Mouse (Mus musculus) cerebral cortex, adult 2 months (tissue): Measurements from ENCODE around the gene Rpl23.

Experiments used
- WGBS: fragments of 180-500 bp; shearing (Covaris S2); methylation state at CpG from one replicate; pipeline ENCODE4 v1.1.7; 2018; 5-methylcytosine and 5-hydroxymethylcytosine counted together

The Rpl23 gene

DNA sequence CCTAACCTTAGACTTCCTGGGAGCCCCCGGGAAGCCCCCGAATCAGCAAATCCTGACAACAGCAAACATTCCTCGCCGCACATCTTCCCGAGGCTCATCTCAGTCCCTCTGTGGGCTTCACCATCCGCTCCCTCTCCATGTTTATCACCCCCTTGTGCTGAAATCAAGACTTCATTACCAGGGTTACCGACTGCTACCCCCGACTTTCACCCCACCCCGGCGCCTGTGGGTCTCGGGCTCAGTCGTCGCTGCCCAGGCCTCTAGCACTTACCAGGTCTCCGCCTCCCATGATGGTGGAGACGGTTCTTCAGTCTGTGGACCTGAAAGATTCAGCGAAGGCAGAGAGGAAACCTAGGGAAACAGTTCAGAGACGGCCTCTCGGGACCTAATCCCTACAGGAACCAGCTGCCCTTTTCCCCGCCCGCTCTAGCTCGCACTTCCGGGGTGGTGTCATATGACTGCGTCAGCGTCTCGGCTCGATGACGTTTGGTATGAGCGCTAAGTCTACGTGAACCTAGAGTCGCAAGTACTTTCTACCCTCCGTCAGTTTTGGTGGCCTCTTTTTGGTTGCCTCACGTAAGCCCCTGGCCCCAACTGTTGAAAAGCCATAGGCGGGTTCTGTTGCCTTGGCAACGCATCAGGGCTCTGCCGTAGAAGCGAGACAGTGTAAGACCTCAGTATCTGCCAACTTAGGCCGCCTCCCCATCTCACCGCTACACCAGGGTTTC lies 15.9 kb downstream of the Rpl23 start, which contains the start of gene Cwc25:
Gene Cwc25 (minus strand): TSS at position 403 of the 728 bp plus-strand sequence.
- under 1% methylated on average over 38 of the region's 38 CpGs for WGBS

DNA sequence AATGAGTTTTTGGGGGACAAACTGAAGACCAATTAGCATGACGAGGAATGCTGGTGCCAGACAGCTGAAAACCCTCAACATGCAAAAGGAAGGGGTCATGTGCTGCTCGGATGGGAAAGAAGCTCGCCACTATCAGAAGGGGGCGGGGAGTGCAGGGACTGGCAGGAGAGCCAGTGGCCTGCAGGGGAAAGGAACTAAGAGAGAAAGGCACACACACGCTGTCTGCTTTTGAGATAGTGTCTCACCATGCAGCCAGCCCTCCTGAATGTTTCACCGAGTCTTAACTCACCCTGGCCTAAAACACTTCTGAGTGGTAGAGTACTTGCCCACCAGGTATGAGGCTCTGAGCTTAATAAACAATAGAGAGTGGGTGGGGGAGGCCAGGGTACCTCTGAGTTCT lies 23.3 kb downstream of the Rpl23 start:
- 81% methylated on average over 6 of the region's 6 CpGs for WGBS

DNA sequence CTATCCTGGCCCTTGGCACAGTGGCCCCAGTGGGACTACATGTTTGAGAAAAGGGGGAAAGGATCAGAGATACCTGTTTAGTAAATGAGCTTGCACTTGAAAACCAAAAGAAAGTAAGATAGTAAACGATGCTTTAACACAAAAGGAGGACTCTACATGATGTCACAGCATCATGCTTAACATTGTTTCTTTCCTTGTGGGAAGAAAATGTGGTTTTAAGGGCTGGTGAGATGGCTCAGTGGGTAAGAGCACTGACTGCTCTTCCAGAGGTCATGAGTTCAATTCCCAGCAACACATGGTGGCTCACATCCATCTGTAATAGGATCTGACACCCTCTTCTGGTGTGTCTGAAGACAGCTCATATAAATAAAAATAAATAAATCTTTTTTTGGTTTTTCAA lies 24.1 kb downstream of the Rpl23 start:
- 94% methylated on average over 1 of the region's 1 CpGs for WGBS

DNA sequence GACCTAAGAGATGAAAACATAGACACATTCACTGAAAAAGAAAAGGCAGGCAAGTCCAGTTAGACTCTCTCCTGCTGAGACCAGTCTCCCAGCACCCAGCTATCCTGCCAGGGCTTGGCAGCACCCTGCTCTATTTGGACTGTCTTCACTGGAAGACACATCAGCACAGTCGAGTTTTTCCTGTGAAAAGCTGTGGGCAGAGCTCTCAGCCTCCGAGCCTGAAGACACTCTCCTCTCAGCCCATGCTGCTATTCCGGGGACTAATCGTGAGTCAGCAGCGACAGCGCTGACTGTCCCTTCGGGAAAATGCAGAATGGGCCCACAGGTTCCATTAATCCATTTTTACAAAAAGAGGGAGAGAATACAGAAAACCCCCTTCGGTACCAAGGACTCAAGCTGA lies 29.0 kb downstream of the Rpl23 start:
- WGBS: 54% methylated on average over 8 of the region's 8 CpGs

DNA sequence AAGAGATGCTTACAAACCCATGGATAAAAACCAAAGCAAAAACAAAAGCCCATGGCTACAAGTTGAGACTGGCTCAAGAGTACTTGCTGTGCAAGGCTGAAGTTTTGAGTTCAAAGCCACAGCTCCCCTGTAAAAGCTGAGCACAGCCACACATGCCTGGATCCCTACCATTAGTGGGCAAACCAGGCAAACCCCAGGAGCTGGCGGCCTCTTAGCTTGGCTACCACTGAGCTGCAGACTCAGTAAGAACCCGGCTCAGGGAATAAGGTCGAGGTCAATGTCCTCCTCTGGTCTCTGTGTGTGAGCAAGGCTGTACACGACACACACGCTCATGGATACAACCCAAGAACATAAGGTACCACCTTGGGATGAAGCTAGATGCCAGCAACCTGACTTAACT lies 33.7 kb downstream of the Rpl23 start:
- WGBS: 82% methylated on average over 5 of the region's 5 CpGs

DNA sequence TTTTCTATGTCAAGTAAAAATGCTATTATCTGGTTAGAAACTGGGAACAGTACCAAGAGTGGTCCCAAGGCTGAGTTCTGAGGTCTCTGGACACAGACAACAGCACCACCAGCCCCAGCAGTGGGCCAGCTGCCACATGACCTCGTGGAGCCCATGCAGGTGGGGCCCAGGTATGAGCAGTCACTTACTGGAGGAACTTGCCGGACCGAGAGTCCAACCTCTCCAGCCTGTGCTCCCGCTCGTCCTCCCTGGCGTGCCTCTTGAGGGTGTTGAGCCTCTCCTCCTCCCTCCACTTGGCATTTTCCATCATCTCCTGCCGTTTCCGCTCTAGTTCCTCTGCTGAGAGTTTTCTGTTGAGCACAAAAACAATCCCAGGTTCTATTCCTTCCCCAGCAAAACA lies 34.5 kb downstream of the Rpl23 start:
- WGBS: 81% methylated on average over 8 of the region's 8 CpGs

DNA sequence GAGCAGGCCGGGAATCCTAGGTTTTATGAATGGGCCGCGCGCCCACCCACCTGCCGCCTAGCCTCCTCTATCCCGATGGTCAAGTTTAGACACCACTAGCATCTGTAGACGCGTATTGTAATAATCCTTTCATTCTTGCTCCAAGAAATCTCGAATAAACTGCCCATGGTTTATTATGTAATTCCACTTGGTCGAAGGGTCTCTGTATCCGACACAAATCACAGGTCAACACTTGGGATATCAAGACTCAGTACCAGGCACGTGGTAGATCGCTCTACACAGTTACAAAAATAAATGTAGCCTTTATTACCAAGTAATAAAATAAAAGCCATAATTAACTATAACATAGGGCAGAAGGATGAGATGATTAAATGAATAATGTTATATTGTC lies 36.9 kb downstream of the Rpl23 start:
- WGBS: 5% methylated on average over 13 of the region's 13 CpGs

DNA sequence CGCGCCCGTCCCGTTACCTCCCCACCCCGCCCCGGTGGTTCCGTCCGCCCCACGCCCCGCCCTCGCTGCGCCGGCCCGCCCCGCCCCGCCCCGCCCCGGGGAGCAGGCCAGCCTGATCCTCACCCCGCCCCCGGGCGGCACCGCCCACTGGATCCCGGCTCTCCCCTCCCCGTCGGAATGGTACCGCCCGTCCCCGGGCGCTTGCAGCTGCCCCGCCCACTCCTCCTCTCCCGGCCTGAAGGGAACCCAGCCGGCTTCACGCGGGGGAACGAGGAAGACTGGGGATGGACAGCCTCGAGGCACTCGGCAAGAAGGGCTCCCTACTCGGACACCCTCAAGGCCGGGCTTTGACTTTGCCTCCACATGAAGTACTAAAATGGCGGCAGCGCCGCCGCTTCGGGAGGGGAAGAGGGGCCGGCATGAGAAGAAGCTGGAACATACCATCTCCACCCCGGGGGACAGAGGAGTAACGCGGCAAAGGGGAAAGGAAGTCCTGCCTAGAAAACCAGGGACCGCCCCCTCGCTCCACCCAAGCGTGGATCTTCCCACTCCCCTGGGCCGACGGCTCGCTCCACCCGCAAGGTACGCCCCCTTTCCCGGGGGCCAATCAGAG lies 37.4 kb downstream of the Rpl23 start:
- under 1% methylated on average over 57 of the region's 57 CpGs for WGBS

DNA sequence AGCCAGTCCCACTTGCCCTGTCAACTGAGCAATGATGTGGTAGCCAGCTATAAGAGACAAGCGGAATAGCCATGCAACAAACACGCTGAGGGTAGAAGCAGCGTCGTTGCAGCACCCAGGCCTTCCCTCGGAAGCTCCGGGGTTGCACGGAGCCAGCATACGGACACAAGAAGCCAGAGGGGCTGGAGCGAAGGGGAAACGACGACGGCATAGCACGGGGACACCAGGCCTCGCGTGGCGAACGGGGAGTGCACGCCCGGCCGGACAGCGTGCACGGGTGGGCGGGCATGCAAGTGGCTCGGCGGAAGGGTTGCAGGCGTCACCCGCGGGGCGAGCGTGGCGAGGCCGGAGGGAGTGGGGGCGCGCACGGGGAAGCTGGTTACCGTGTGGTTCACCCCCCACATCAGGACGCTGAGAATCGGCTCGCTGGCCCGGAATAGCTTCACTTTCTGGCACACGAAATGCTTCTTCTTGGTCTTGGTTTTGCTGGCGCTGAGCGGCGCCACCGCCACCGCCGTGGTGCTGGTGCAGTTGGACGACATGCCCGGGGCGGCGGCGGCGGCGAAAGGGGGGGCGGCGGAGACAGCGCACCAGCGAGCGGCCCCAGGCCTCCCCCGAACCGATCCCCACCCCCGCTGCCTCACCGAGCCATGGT lies 38.0 kb downstream of the Rpl23 start, which contains the start of gene Pip4k2b:
Gene Pip4k2b (minus strand): TSS at position 642 of the 655 bp plus-strand sequence.
- WGBS: under 1% methylated on average over 63 of the region's 63 CpGs

DNA sequence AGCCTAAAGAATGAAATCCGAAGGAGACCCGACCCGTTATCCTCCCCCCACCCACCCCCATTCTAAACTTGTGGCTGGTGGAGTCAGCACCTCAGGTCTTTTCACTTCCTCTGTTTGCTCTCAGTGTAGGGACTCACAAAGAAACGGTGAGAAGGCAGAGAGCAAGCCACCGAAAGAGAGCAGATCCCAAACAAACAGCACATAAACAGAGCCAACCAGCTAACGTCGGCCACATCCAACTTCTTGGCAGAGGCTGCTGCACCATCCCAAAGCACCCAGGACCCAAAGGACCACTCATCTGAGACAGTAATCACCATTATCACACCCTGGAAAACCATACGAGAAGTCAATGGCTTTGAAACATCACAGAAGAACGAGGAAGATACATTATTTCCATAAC lies 38.8 kb downstream of the Rpl23 start:
- 6% methylated on average over 9 of the region's 9 CpGs for WGBS

DNA sequence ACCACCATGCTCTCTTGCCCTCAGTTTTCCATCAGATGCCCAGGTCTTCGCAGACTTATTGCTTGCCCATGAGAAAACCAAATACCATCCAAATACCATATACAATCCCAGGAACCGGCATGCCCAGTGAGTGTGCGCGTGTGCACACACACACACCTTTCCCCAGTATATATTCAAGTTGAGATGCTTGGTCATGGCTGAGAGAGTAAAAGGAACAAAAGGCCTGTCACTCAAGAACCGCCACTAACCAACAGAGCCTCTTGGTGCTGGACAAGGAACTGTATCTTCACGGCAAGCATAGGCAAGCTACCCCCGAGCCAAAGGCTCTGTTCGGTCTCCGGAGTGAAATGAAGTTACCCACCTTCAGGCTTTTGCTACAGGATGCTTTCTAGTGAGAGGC lies 39.6 kb downstream of the Rpl23 start:
- WGBS: 70% methylated on average over 9 of the region's 9 CpGs

DNA sequence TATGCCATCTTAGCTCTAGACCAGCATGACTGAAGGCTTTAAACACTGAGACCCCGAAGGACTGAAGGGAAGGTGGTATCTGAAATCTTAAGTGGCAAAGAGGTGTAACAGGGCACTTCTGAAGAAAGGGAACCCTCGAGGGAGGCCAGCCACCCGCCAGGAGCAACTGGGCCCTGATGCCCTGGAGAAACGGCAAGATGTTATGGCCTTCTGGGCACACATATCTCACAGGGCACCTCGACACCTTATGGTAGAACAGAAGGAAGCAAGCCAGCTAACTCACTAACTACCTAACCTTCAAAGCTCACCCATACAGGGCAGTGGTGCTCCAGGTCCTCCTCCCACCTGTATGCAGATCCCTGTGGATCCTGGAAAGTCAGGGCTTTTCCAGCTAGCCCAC lies 40.1 kb downstream of the Rpl23 start:
- 89% methylated on average over 5 of the region's 5 CpGs for WGBS

DNA sequence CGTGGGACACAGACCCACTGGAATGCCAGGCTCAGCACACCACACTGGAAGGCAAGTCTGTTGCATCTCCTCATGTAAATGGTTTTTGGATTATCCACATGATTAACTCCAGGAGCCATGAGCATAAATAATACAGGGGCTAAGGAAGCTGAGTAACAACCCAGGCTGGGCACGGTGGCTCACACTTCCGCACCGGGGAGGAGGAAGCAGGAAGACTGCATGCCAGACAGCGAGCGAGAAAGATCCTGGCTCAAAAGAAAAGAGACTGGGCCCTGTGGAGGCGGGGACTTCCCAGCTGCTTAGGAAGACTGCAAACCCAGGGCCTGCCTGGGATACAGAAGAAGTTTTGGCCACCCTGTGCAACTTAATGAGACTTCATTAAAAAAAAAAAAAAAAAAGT lies 42.0 kb downstream of the Rpl23 start:
- 19% methylated on average over 7 of the region's 7 CpGs for WGBS

DNA sequence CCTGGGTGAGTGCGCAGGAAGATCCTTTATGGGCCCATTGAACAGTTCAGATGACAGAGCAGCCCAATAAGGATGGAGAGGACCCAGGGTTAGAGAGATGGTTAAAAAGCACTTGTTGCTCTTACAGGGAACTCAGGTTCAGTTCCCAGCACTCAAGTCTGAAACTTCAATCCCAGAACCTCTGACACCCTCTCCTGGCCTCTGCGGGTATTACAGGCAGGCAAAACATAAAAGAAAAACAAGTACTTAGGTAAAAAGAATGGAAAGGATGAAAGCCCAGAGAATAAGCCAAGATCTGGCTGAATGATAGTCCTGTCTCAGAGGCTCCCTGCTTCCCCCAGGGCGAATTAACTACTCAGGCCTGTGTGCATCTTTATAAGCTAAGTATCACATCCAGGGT lies 43.1 kb downstream of the Rpl23 start:
- 90% methylated on average over 3 of the region's 3 CpGs for WGBS

DNA sequence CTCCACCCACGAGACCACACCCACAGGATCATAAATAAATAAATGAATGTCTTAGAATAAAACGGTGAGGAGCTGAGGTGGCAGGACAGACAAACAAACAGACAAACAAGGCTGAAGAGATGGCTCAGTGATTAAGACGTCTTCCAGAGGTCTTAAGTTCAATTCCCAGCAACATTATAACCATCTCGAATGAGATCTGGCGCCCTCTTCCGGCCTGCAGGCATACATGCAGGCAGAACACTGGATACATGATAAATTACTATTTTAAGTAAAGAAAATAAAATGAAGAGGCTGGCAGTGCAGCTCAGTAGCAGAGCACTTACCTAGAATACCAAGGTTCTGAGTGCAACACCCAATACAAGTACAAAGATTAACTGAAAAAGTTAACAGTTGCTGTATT lies 43.5 kb downstream of the Rpl23 start:
- WGBS: 68% methylated on average over 6 of the region's 6 CpGs

DNA sequence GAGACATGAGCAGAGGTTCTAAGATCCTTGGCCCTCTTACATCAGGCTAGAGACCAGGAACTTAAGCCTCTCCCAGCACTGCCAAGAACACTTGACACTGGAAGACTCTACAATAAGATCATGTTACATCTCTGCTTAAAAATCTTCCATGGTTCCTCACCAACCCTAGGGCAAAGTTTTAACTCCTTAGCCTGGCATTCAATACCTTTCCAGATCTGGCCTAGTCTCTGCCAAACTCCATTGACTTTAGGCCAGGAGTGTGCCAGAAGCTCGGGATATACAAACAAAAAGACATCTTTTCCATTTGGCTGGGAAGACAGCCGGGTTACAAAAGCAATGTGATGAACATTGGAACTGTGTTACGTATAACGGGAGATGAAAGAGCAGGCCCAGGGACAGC lies 44.6 kb downstream of the Rpl23 start:
- WGBS: 44% methylated on average over 4 of the region's 4 CpGs

DNA sequence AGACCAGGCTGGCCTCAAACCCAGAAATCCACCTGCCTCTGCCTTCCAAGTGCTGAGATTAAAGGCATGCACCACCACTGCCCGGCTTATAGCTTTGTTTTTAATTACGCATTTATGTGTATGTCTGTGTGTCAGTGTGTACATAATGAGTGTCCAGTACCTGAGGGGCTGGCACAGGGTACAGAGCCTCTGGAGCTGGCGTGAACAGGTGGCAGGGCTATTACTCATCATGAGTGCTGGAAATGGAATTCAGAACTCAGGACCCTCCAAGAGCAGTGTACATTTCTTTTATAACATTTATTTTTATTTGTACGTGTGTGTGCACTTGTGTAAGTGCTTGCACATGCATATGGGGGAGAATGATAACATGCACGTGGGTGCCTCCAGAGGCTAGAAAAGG lies 45.6 kb downstream of the Rpl23 start:
- WGBS: 78% methylated on average over 5 of the region's 5 CpGs

DNA sequence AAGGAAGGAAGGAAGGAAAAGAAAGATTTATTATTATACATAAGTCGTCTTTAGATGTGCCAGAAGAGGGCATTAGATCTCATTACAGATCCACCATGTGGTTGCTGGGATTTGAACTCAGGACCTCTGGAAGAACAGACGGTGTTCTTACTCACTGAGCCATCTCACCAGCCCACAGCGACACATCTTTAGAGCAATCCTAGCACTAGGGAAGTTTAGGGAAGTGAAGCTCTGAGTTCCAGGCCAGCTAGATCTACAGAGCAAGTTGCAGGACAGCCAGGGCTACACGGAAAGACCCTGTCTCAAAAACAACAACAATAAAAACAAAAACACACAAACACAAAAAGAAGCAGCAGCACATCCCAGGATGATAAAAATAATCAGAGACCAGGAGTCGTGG lies 47.4 kb downstream of the Rpl23 start:
- 75% methylated on average over 5 of the region's 5 CpGs for WGBS

DNA sequence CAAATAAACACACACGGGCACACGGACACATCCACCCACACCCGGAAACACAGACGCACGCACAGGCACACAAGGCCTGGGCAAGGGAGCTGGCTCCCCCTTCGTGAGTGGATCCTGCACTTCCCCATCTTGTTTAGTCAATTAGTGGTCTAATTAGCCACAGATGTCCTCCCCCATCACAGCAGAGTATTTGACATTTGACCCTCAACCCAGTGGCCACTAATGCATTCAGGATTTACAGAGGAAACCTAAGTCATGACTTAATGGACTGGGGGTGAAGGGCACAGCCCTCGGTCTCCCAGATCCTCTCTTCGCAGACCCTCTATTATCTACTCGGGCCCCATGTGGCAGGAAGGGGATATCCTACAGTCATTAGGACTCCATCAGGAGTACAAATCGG lies 48.5 kb downstream of the Rpl23 start:
- WGBS: 35% methylated on average over 10 of the region's 10 CpGs

DNA sequence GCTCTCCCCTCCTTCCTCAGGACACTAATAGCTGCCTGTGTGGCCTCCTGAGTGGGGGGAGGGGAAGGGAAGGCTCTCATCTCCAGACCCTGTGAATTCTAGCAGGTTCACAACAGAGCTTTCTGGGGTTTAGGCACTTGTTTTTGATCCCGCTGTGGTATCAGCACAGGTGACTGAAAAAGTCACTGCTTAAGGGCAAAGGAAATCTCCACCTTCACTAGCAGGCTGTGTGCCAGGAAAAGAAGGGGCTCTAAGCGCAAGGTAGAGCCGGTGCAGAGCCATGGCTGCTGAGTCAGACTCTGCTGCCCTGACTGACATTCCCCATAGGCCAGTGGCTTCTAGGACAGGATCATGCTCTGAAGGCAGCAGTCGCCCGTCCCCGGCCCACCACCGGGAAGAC lies 53.5 kb downstream of the Rpl23 start:
- WGBS: 78% methylated on average over 7 of the region's 7 CpGs

DNA sequence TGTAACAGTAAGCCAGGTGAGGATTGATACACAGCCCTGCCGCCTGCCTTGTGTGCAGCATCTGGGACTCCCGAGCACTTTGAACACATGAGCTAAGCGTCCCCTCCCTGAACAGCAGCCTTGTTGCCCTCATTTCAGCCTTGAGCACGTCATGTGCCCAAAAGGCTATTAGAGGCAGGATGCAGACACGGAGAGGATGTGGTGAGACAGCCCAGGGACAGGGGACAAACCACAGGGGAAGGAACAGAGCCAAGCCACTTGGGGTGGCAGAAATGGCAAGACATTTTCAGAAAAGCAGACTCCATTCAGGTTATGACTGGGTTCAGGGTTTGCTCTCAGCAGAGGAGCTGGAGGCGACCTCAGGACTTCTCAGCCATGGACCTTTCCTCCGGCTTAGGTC lies 53.9 kb downstream of the Rpl23 start:
- 75% methylated on average over 7 of the region's 7 CpGs for WGBS
